Mouse (Mus musculus) midbrain, embryonic 15.5 days (tissue): ENCODE measurements around the gene Plbd2. TPM values are rescaled to one million over a fixed set of nuclear protein-coding genes. Genes with fewer than 3 reads are reported as not detected.

Experiments used
- ATAC-seq: fragments of 200-750 bp; cut with Nextera tagmentation; replicated peaks from 2 replicates; pipeline ENCODE4 v1.8.0; 2017; ENCODE audit warnings: moderate TSS enrichment
- H3K27ac ChIP-seq: fragments of 300-500 bp; sonication (generic); 2 replicates; pipeline ENCODE4 v1.5.1; 2015; ENCODE audit warnings: mild to moderate bottlenecking, inconsistent platforms
- H3K27me3 ChIP-seq: fragments of 300-500 bp; sonication (generic); replicated peaks from 2 replicates; pipeline ENCODE4 v1.6.1; 2015; ENCODE audit warnings: inconsistent platforms
- H3K36me3 ChIP-seq: fragments of 300-500 bp; sonication (generic); replicated peaks from 2 replicates; pipeline ENCODE4 v1.6.1; 2015; ENCODE audit warnings: inconsistent platforms
- H3K4me1 ChIP-seq: fragments of 300-500 bp; sonication (generic); 2 replicates; pipeline ENCODE4 v1.6.1; 2015; ENCODE audit warnings: inconsistent platforms
- H3K4me2 ChIP-seq: fragments of 300-500 bp; sonication (generic); 2 replicates; pipeline ENCODE4 v1.6.1; 2015; ENCODE audit warnings: inconsistent platforms, mild to moderate bottlenecking, moderate library complexity
- H3K4me3 ChIP-seq: fragments of 300-500 bp; sonication (generic); 2 replicates; pipeline ENCODE4 v1.5.1; 2015; ENCODE audit warnings: mild to moderate bottlenecking, inconsistent platforms
- H3K9ac ChIP-seq: fragments of 300-500 bp; sonication (generic); 2 replicates; pipeline ENCODE4 v1.6.1; 2015; ENCODE audit warnings: mild to moderate bottlenecking, inconsistent platforms
- H3K9me3 ChIP-seq: fragments of 300-500 bp; sonication (generic); 2 replicates; pipeline ENCODE4 v1.6.1; 2016; ENCODE audit warnings: inconsistent platforms
- WGBS: fragments of 180-500 bp; shearing (Covaris S2); methylation state at CpG from one replicate; pipeline ENCODE4 v1.1.7; 2015; ENCODE audit warnings: mixed read lengths; 5-methylcytosine and 5-hydroxymethylcytosine counted together
- polyA plus RNA-seq: library from polyadenylated mRNA; unstranded; fragments of >200 nt; fragmentation: Nextera tagmentation; extraction: Ambion mirVana; gene quantifications from 2 replicates; pipeline ENCODE4 v1.2.1, GENCODE M21; 2015

The Plbd2 gene
- polyA plus RNA-seq, 1 experiment from 2014 or later: 36.8 TPM

- H3K4me3 ChIP-seq: no peak overlapping the region
- 85% methylated on average over 5 of the region's 5 CpGs for WGBS
- ATAC-seq: no peak
- no peaks in the 10 kb centered on the region for H3K36me3 ChIP-seq
- no peak overlapping the region for H3K4me2 ChIP-seq
- 0 out of 2 replicates have a peak, but pooled peaks cover 4% of the 10 kb centered on the region for H3K27me3 ChIP-seq
- H3K4me1 ChIP-seq: no peaks in the 10 kb centered on the region; the same call in 1 of the 2 replicates
- H3K27ac ChIP-seq: no peak overlapping the region
- H3K9ac ChIP-seq: no peak overlapping the region
- H3K9me3 ChIP-seq: no peaks in the 10 kb centered on the region
Measured at GRCm38 (mm10) chr5:120468336-120468735, 35.1 kb downstream of the Plbd2 start.

GRCm38 (mm10) chr5:120467026-120467425 lies 36.4 kb downstream of the Plbd2 start:
- no peak for ATAC-seq
- Histone ChIP-seq H3K4me1 (no peaks in the 10 kb centered on the region; the same call in 1 of the 2 replicates), H3K9me3 (no peaks in the 10 kb centered on the region), H3K36me3 (no peaks in the 10 kb centered on the region), H3K27ac (no peak overlapping the region), H3K4me2 (peak overlapping the region; percentile 26), H3K9ac (no peak overlapping the region), H3K4me3 (peak overlapping the region; percentile 20), H3K27me3 (0 out of 2 replicates have a peak, but pooled peaks cover 4% of the 10 kb centered on the region)
- 13% methylated on average over 4 of the region's 4 CpGs for whole genome bisulfite sequencing

- H3K9ac ChIP-seq: no peak overlapping the region
Measured at GRCm38 (mm10) chr5:120465860-120466259, 37.6 kb downstream of the Plbd2 start.

GRCm38 (mm10) chr5:120465062-120465461 lies 38.4 kb downstream of the Plbd2 start:
- WGBS: 40% methylated on average over 5 of the region's 5 CpGs
- ATAC-seq: no peak
- no peak overlapping the region for H3K4me2 ChIP-seq
- no peak overlapping the region for H3K9ac ChIP-seq
- H3K27me3 ChIP-seq: 0 out of 2 replicates have a peak, but pooled peaks cover 4% of the 10 kb centered on the region
- no peak overlapping the region for H3K27ac ChIP-seq
- no peaks in the 10 kb centered on the region for H3K9me3 ChIP-seq
- H3K4me1 ChIP-seq: no peaks in the 10 kb centered on the region; the same call in 1 of the 2 replicates
- no peaks in the 10 kb centered on the region for H3K36me3 ChIP-seq
- no peak overlapping the region for H3K4me3 ChIP-seq

More at GRCm38 (mm10) chr5:120465860-120466259, 37.6 kb downstream of the Plbd2 start:
- no peak for ATAC-seq
- no peak overlapping the region for H3K4me3 ChIP-seq
- no peak overlapping the region for H3K27ac ChIP-seq
- H3K4me1 ChIP-seq: no peaks in the 10 kb centered on the region; the same call in 1 of the 2 replicates
- H3K36me3 ChIP-seq: no peaks in the 10 kb centered on the region
- 65% methylated on average over 6 of the region's 6 CpGs for WGBS
- H3K9me3 ChIP-seq: no peaks in the 10 kb centered on the region
- 0 out of 2 replicates have a peak, but pooled peaks cover 4% of the 10 kb centered on the region for H3K27me3 ChIP-seq
- no peak overlapping the region for H3K4me2 ChIP-seq

- no peaks in the 10 kb centered on the region; the same call in 1 of the 2 replicates for H3K4me1 ChIP-seq
- WGBS: 79% methylated on average over 4 of the region's 4 CpGs
- 0 out of 2 replicates have a peak, but pooled peaks cover 4% of the 10 kb centered on the region for H3K27me3 ChIP-seq
- H3K9me3 ChIP-seq: no peaks in the 10 kb centered on the region
- H3K4me3 ChIP-seq: no peak overlapping the region
- H3K27ac ChIP-seq: no peak overlapping the region
- no peaks in the 10 kb centered on the region for H3K36me3 ChIP-seq
- no peak for ATAC-seq
- H3K4me2 ChIP-seq: no peak overlapping the region
- H3K9ac ChIP-seq: no peak overlapping the region
Measured at GRCm38 (mm10) chr5:120464321-120464720, 39.1 kb downstream of the Plbd2 start.

- Histone ChIP-seq H3K4me1 (no peaks in the 10 kb centered on the region; the same call in 1 of the 2 replicates), H3K27me3 (peaks cover 2% of the 10 kb centered on the region; the same call in 1 of the 2 replicates), H3K4me3 (no peak overlapping the region), H3K9me3 (no peaks in the 10 kb centered on the region), H3K36me3 (no peaks in the 10 kb centered on the region), H3K4me2 (no peak overlapping the region), H3K27ac (no peak overlapping the region), H3K9ac (no peak overlapping the region)
- WGBS: 80% methylated on average over 15 of the region's 15 CpGs
- no peak for ATAC-seq
Measured at GRCm38 (mm10) chr5:120461902-120462301, 41.5 kb downstream of the Plbd2 start.

GRCm38 (mm10) chr5:120459133-120459532 lies 44.3 kb downstream of the Plbd2 start:
- no peaks in the 10 kb centered on the region for H3K36me3 ChIP-seq
- H3K27me3 ChIP-seq: peaks cover 7% of the 10 kb centered on the region
- H3K9ac ChIP-seq: no peak overlapping the region
- H3K9me3 ChIP-seq: no peaks in the 10 kb centered on the region
- no peak overlapping the region for H3K4me3 ChIP-seq
- no peak overlapping the region for H3K27ac ChIP-seq
- no peak overlapping the region for H3K4me2 ChIP-seq
- ATAC-seq: no peak; the same call in 1 of the 2 replicates
- H3K4me1 ChIP-seq: peaks cover 3% of the 10 kb centered on the region; the same call in 1 of the 2 replicates
- 77% methylated on average over 10 of the region's 10 CpGs for WGBS

GRCm38 (mm10) chr5:120457628-120458027 lies 45.8 kb downstream of the Plbd2 start:
- WGBS: 7% methylated on average over 9 of the region's 9 CpGs
- no peak overlapping the region for H3K4me2 ChIP-seq
- no peak overlapping the region for H3K9ac ChIP-seq
- H3K27me3 ChIP-seq: peaks cover 11% of the 10 kb centered on the region
- no peak overlapping the region for H3K27ac ChIP-seq
- no peak for ATAC-seq
- peaks cover 3% of the 10 kb centered on the region; the same call in 1 of the 2 replicates for H3K4me1 ChIP-seq
- H3K9me3 ChIP-seq: no peaks in the 10 kb centered on the region
- no peak overlapping the region for H3K4me3 ChIP-seq
- H3K36me3 ChIP-seq: no peaks in the 10 kb centered on the region

- WGBS: 48% methylated on average over 7 of the region's 7 CpGs
- no peak overlapping the region for H3K4me2 ChIP-seq
- H3K36me3 ChIP-seq: no peaks in the 10 kb centered on the region
- H3K9ac ChIP-seq: no peak overlapping the region
- H3K4me1 ChIP-seq: peaks cover 3% of the 10 kb centered on the region; the same call in 1 of the 2 replicates
- ATAC-seq: no peak
- H3K27me3 ChIP-seq: peaks cover 11% of the 10 kb centered on the region
- H3K9me3 ChIP-seq: no peaks in the 10 kb centered on the region
- H3K4me3 ChIP-seq: no peak overlapping the region
- no peak overlapping the region for H3K27ac ChIP-seq
Measured at GRCm38 (mm10) chr5:120456841-120457554, 46.4 kb downstream of the Plbd2 start.

- Histone ChIP-seq H3K27ac (no peak overlapping the region), H3K36me3 (no peaks in the 10 kb centered on the region), H3K9me3 (no peaks in the 10 kb centered on the region), H3K4me1 (peaks cover 3% of the 10 kb centered on the region; the same call in 1 of the 2 replicates), H3K4me3 (no peak overlapping the region), H3K4me2 (no peak overlapping the region), H3K9ac (no peak overlapping the region), H3K27me3 (peaks cover 11% of the 10 kb centered on the region)
- no peak for ATAC-seq
- WGBS: 38% methylated on average over 1 of the region's 1 CpGs
Measured at GRCm38 (mm10) chr5:120456253-120456652, 47.2 kb downstream of the Plbd2 start.

GRCm38 (mm10) chr5:120454756-120455337 lies 48.6 kb downstream of the Plbd2 start:
- Histone ChIP-seq H3K9ac (no peak overlapping the region), H3K27ac (peak overlapping the region; percentile 42; the same call in 1 of the 2 replicates), H3K4me2 (no peak overlapping the region), H3K4me1 (peaks cover 3% of the 10 kb centered on the region; the same call in 1 of the 2 replicates), H3K4me3 (no peak overlapping the region), H3K36me3 (no peaks in the 10 kb centered on the region), H3K9me3 (no peaks in the 10 kb centered on the region), H3K27me3 (peaks cover 11% of the 10 kb centered on the region)
- ATAC-seq: no peak
- 78% methylated on average over 14 of the region's 14 CpGs for WGBS

- Histone ChIP-seq H3K4me2 (no peak overlapping the region), H3K9me3 (no peaks in the 10 kb centered on the region), H3K9ac (no peak overlapping the region), H3K27ac (no peak overlapping the region), H3K27me3 (no peaks in the 10 kb centered on the region; the same call in 1 of the 2 replicates), H3K4me1 (no peaks in the 10 kb centered on the region), H3K4me3 (no peak overlapping the region), H3K36me3 (no peaks in the 10 kb centered on the region)
- ATAC-seq: no peak
- 50% methylated on average over 13 of the region's 13 CpGs for WGBS
Measured at GRCm38 (mm10) chr5:120447305-120447704, 56.1 kb downstream of the Plbd2 start.
